Mouse (Mus musculus) cortical plate, adult 2 months (tissue): ENCODE measurements around the gene Parp12.

ENCODE experiments used
- CTCF ChIP-seq: fragments of 200-500 bp; IDR thresholded peaks from 2 replicates; pipeline ENCODE4 v1.5.1; 2011; ENCODE audit warnings: mild to moderate bottlenecking, control low read depth, low read length; ENCODE audit not compliant: insufficient read depth; ENCODE audit errors: extremely low read depth
- POLR2A ChIP-seq: fragments of 200-500 bp; IDR thresholded peaks from 2 replicates; pipeline ENCODE4 v1.6.1; 2011; ENCODE audit warnings: mild to moderate bottlenecking, low read length, control low read depth; ENCODE audit not compliant: insufficient read depth; ENCODE audit errors: extremely low read depth

DNA sequence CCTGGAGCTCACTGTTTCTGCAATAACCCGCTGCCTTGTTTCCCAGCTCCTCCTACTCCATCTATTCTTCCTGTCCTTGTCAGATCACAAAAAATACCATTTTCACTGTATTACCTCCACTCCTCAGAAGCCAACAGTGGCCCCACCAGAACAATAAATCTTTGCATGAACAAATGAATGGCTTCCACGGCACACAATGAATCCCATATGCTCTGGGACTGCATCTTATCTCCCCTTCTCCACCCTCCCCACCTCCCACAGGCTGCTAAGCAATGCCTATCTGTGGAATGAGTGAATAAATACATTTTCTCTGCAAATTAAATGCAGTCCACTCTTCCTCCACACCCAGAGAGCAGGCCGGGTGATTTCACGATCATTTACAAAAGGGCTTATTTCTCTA, 57.0 kb downstream of the Parp12 start:
- no peak for TF ChIP-seq POLR2A
- no peak for TF ChIP-seq CTCF
